Mouse (Mus musculus) layer of hippocampus, postnatal 36 days (tissue): ENCODE measurements at regions not wholly inside any gene's neighbourhood (a gene's known extent, or its start where the extent isn't known, plus 50 kb on each side); places are given as distances from the start of the nearest gene placed in this dataset.

ENCODE experiments used
- DNase-seq, 2 experiments: peaks; one replicate each; pipeline ENCODE4 v3.0.0; 2022

GRCm38 (mm10) chr17:76205082-76205481 is 653.3 kb upstream of the Fam98a start:
- no peak for DNase-seq

- DNase-seq: no peak
Measured at GRCm38 (mm10) chr17:76184813-76185212, 633.1 kb upstream of the Fam98a start.

GRCm38 (mm10) chr17:76136660-76137495 is 585.1 kb upstream of the Fam98a start:
- no peak for DNase-seq

GRCm38 (mm10) chr17:76134030-76134429 is 582.3 kb upstream of the Fam98a start:
- DNase-seq: no peak

GRCm38 (mm10) chr17:76125260-76125659 is 573.5 kb upstream of the Fam98a start:
- no peak for DNase-seq

GRCm38 (mm10) chr17:76111315-76112195 is 559.8 kb upstream of the Fam98a start:
- no peak for DNase-seq

- no peak for DNase-seq
Measured at GRCm38 (mm10) chr17:76110856-76111255, 559.1 kb upstream of the Fam98a start.

- DNase-seq: no peak
Measured at GRCm38 (mm10) chr17:76083536-76083935, 531.8 kb upstream of the Fam98a start.

- no peak for DNase-seq
Measured at GRCm38 (mm10) chr17:76081780-76082179, 530.0 kb upstream of the Fam98a start.

GRCm38 (mm10) chr17:76046438-76046837 is 494.7 kb upstream of the Fam98a start:
- DNase-seq: no peak

- no peak for DNase-seq
Measured at GRCm38 (mm10) chr17:76032710-76033109, 481.0 kb upstream of the Fam98a start.

- no peak for DNase-seq
Measured at GRCm38 (mm10) chr17:76008011-76008410, 456.3 kb upstream of the Fam98a start.

GRCm38 (mm10) chr17:76002836-76003235 is 451.1 kb upstream of the Fam98a start:
- no peak for DNase-seq

GRCm38 (mm10) chr17:75961371-75961770 is 409.6 kb upstream of the Fam98a start:
- no peak for DNase-seq

- no peak for DNase-seq
Measured at GRCm38 (mm10) chr17:75936686-75937380, 385.1 kb upstream of the Fam98a start.

GRCm38 (mm10) chr17:75931022-75931421 is 379.3 kb upstream of the Fam98a start:
- peak in 1 of 2 experiments; percentile 24 for DNase-seq

- no peak for DNase-seq
Measured at GRCm38 (mm10) chr17:75920240-75920639, 368.5 kb upstream of the Fam98a start.

GRCm38 (mm10) chr17:75917020-75917419 is 365.3 kb upstream of the Fam98a start:
- DNase-seq: no peak

- DNase-seq: no peak
Measured at GRCm38 (mm10) chr17:75916590-75916989, 364.8 kb upstream of the Fam98a start.

- DNase-seq: no peak
Measured at GRCm38 (mm10) chr17:75915256-75915655, 363.5 kb upstream of the Fam98a start.

- no peak for DNase-seq
Measured at GRCm38 (mm10) chr17:75907085-75907484, 355.3 kb upstream of the Fam98a start.

- DNase-seq: no peak
Measured at GRCm38 (mm10) chr17:75906643-75907042, 354.9 kb upstream of the Fam98a start.

GRCm38 (mm10) chr17:75895436-75895835 is 343.7 kb upstream of the Fam98a start:
- no peak for DNase-seq
